Mouse (Mus musculus) thymus, postnatal 10 days (tissue): ENCODE measurements at regions not wholly inside any gene's neighbourhood (a gene's known extent, or its start where the extent isn't known, plus 50 kb on each side); places are given as distances from the start of the nearest gene placed in this dataset.

Experiments
- DNase-seq, 2 experiments: peaks; one replicate each; pipeline ENCODE4 v3.0.0; 2021; ENCODE audit warnings: low spot score in 2 of 2

DNA sequence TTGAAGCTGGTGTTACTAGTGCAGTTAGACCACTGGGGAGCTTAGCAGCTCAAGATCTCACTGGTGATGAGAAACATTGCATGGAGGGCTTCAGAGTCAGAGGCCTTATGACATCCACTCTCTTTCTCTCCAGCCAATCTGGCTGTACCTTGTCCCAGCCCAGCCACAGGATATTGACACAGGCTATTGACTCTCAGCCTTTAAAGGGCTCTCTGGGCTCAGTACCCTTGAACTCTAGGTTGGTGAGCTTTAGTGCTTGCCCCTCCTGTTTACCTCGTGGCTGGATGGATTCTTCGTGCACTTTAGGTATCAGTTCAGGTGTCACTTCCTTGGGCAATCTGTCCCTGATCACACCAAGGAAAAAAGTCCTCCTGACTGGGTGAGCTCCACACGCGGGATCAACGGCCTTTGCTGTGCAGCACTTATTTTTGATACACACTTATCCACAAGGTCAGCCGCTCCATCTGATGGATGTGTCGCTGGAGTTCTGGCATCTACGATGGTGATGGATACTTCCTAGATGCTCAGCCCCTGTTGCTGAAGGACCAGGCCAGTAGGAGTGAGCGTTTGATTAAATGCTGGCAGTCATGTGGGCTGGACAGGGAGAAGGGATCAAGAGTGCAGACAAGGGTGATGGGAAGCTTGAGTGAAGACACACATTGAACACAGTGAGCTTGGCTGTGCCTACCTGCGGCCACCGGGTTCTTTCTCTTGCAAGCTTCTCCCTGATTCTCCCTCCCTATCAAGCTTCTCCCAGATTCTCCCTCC, 177.7 kb downstream of the Snx10 start:
- no peak for DNase-seq

DNA sequence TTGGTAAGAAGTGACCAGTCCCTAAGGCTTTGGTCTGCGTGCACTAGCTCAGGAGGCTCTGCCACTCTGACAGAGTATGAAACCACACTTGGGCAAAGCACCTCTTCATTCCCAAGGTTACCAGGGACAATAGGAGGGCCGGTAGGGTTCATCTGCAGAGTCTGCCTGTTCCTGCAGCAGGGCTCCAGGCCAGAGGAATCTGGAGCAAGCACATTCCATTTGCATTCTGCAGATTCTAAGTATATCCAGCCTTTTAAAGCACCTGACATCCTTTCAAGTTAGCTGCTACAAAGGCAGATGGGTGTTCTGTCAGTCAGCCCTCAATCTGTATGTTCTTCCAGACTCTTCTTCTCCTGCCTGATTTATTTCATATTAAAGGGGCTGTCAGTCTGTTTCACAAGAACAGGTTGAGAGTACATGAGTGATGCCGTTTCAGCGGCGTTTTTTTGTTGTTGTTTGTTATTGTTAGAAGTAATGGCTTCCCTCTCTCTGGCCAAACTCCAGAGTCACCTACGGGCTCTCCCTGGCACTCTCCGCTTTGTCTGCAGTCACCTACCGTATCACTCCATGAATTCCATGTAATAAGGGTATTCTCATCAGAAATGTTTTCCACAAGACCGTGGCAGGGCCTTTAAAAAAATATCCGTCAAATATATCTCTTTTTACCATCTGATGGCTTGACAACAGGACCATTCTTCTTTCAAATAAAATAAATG, 178.9 kb downstream of the Snx10 start:
- no peak for DNase-seq

DNA sequence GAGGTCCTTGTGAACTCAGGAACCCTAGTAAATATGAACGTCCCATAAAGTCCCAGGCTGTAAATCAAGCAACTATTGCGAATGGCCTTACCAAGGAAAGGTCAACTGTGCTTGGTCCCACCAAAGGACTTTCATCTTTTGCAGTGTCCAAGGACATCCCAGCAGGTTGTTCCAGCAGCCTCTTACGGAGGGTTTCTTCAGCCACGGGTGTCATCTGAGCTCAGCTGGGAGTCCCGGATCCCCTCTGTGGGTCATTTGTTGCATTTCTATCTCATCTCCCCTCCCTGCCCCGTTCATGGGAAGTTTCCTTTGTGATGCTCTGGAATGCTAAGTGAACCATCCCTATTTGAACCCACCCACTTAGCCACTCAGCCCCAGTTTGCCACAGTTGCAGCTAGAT, 184.3 kb downstream of the Snx10 start:
- DNase-seq, result no peak

DNA sequence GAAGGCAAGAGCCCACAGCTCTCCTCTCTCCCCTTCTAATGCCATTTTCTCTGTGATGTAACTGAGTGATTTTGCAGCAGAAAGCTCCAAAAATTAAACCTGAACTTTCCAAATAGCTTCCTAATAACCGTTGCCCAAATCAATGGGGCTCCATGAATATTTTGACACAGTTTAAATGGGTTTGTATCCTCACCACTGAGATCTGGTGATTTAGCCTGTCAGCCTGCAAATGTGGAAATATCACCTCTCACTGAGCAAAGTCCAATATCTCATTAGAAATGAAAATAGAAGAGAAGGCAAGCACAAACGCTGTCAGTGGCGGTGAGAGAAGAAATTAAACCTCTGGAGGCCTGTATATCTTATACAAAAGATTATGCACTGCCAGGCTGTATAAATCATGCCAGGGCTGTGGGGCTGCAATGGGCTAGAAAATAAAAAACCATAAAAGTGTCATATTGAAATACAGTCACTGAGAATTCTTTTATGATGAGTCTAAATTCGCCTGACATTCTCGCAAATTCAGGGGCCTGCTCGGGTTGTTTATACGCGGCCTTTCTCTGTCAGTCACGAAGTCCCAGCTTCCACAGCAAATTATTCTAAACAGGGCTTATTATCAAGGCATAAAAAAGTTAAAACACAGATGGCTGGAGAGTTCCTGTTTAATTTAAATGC, 185.1 kb downstream of the Snx10 start:
- DNase-seq, result no peak

DNA sequence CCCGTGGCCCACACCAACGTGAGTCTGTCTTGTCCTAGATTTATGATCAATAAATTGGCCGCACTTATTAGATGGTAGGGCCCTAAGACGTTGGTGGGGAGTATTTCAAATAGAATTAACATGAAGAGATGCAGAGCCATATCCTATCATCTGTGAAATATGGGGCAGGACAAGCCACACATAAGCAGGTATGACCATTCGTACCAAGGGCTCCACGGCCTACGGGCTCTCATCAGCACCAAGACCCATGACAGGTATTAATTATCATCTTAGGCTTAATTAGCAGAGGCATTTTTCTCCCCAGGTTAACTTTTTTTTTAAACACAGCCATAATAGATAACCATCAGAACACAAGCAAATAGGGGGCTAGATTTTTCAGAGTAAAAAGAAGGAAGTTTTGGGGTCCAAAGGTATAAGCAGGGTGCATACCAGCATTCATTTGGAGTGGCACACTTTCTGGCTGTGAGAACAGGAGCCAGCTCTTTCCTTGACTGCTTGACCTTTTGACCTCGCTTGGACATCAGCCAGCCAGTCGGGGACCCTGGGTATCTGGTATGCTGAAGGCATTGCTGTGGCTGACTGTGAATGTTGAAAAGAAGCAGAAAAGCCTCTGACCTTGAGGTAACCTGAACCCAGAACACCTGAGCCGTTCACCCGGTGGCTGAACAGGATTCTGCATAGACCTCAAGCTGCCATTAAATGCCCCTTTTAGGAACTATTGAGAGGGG, 185.8 kb downstream of the Snx10 start:
- DNase-seq, result no peak

DNA sequence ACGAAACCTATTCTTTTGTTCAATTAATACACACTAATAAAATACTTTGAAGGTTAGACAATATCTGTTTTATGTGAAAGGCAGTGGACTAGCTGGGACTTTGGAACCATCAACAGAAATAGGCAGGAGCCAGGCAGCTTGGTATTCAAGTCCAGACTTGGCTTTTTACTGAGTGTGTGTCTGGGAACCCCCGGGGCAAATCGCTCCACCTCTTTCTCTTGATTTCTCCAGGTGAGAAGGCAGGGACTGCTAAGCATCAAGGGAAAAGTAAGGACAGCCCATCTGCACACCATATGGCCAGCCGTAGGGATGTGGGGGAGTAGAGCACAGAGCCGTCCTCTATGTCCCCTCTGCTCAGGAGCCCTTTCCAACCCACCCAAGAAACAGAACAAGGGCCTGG, 186.5 kb downstream of the Snx10 start:
- no peak for DNase-seq

DNA sequence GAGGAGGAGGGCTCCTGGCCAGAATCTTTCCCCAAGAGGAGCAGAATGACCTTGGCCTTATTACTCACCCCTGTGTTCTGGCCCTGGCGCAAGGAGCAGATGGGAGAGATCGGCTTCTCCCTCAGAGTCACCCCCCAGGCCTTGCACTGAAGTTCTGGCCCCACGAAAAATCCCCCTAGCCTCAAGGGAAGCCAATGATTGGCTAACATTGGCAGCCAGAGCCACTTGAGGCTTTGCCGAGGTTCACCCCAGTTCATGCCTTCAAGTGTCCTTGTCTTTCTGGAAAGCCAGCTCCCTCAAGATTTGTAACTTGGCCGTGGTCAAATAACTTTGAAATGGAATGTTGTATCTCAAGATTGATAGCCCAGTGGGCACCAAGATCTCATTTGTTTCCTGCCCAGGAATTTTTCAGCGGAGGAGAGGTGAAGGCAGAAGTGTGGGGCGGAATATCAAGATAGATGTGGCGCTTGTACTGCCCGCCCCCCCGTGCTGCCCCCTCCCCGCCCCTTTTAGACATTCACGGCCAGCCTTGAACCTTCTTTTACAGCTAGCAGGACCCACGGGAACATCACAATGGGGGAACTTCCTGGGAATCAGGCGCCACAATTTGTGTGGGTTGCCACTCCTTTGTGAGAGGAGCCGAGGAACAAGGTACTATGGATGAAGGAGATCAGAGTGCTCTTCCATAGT, 187.4 kb downstream of the Snx10 start:
- DNase-seq, result no peak

DNA sequence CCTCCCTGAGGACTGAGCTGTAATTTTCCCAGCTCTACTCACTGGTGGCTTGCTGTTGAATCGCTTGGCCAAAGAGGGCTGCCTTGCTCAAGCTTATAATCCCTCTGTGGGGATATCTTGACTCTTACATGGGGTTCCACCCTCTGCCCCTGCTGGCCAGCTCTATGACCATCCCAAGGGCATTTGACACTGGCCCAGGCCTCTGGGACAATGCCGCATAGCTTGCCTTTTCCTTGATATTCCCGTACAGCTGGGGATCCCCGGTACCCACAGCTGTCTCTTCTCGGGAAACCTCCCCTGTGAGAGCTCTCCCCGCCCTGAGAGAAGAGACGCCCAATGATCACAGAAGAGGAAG, 187.9 kb downstream of the Snx10 start:
- DNase-seq, result no peak

DNA sequence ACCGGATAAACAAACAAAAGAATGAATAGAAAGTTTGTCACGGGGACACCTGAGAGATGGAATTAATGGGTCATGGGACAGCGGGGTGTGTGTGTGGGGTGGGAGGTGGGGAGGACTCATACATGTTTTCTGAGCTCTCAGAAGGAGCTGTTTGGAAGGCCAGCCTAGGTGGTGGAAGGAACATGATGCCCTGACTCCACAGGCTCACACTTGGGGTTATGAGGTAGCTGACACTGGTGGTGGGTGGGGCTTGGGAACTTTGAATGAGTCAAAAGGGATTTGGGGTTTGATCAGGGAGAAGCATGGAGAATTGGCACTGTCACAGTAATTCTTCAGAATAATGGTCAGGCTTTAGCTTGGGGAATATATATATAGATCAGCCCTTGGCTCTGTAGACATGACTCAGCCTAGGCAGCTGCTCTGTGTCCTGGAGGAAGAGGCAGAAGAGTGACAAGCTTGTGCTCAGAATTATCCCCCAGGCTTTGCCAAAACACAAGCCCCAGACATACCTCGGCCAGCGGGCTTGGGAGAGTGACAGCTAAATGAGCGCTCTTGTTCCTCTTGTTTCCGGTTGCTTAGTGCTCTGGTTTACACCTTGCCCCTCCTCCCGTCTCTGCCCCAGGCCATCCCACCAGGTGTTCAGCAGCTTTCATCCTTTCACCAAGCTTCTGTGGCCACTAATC, 191.6 kb downstream of the Snx10 start:
- DNase-seq, result no peak

DNA sequence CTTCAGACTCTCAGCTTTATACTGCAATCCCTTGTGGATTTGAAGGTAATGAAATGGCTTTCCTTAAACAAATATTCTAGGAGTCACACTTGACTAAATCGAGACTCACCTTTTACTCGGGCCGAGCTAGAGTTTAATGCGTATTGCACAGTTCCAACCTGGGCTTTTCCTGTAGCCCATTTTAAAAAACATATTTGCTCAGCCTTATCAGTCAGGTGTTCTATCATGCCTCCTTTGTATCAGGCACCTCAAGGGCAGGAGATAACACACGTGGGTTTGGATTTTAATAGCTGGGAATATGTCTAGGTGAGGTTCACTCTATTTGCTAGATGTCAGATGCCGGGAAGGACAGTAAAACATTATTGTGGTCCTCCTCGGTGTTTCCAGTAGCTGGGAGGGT, 193.7 kb downstream of the Snx10 start:
- no peak for DNase-seq

DNA sequence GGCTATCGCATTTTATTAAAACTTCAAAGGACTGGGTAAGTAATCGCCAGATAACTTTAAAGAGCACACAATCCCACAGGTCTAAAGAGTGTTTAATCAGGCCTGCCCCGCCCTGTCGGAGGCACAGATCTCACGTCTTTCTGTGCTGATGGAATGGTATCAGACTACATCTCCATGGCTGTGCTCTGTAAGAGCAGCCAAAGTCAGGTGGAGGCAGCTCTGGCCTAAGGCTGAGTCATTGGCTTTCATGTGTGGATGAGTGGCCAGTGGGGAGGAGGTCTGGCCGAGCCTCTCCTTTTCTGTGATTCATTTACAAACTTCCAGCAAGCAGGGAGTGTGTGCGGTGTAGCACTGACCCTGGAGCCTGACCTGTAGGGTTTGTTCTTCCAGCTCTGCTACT, 197.0 kb downstream of the Snx10 start:
- DNase-seq, result no peak

DNA sequence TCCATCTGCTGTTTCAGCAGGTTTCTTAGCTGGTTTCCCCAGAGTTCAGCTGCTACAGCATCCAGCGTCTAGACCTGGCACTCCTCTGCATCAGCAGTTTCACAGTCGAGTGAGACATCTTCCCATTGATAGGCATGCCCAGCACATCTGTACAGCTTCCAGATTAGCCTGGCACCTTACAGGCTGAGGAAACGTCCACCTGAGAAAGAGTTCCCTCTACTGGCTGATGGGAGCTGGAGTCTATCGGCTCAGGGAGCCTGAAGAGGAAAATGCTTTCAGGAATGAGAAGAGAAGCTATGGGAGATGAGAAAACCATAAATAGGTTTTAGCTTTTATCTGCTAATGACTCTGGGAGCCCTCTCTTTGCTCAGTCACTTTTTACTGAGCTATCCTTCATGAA, 199.4 kb downstream of the Snx10 start:
- DNase-seq, result no peak

DNA sequence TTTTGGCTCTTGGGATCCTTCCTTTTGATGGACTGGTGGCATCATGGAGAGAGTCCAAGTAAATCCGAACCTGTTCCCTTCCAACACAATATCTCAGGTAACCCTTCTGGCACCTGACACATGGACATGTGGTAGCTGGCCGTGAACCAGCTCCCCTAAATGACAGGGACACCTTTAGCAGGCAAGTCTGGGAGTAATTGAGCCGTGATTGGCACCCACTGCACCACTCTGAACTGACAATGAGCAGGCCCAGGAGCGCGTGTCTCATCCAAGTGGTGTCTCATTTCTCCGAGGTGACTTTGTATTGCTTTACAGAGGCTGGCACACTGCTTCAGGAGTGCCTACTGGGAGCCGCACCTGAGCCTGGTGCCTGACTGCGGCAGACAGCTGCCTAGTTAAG, 203.5 kb downstream of the Snx10 start:
- DNase-seq, result no peak

DNA sequence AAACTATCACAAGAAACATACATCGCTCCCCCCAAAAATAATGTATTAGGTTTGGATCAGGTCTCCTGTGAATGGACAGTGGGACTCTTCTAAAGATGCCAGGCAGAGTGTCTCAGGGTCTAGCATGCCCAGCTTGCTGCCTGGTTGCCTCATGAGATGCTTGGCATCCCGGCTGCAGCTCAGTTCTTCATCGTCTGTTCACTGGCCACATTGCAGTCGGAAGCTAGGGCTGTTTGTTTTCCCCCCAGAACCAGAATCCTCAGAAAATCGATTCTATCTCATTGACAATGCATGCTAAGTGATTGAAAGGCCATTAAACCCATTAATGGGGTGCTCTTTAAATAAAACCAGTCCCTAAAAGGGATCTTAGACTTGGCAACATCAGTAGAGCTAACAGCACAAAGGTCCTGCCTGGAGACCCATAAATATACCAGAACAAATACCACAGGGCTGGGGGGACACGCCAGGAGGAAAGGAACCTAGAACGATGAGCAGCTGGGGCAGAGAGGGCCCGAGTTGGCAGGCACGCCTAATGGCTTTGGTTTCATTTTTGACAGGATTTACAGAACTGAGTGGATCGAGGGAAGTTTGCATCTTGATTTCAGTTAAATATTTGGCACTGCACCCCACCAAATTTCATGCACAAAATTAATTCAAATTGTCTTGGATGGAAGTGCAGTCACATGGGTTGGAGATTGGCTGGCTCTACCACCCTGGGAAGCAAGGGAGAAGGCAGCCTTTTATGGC, 205.3 kb downstream of the Snx10 start:
- no peak for DNase-seq

DNA sequence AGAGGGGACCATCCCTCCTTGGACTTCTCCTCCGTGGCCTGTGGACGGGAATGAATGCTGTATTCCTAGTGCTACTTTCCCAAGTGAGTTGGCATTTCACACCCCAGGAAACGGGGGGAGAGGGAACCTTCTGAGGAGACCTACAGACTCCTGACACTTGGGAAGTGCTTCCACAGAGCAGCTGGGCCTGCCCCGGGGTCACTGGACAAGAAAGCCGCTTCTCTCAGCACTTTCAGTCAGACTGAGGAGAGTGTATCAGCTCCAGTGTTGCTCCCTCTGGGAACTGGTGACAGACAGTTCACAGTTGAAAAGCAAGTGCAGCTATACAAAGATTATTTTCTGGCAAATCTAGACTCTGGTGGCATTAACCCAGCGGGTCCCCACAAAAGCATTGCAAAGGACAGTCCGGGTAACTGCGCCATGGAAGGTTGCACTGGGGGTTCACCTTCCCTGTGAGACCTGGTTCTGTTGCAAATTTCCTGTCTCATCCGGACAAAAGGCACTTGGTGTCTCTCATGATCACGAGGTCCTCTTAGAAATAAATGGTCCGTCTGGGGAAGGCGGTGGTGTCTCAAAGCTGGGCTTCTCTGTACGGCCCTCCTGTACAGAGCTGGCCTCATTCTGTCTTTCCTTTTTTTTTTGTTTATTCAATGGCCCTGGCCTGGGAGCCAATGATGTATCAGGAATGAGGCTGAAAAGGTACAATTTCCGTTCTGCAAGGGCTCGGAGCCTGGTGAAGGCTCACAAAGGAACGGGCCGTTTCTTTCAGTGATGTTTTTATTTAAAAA, 207.1 kb downstream of the Snx10 start:
- DNase-seq, result no peak

DNA sequence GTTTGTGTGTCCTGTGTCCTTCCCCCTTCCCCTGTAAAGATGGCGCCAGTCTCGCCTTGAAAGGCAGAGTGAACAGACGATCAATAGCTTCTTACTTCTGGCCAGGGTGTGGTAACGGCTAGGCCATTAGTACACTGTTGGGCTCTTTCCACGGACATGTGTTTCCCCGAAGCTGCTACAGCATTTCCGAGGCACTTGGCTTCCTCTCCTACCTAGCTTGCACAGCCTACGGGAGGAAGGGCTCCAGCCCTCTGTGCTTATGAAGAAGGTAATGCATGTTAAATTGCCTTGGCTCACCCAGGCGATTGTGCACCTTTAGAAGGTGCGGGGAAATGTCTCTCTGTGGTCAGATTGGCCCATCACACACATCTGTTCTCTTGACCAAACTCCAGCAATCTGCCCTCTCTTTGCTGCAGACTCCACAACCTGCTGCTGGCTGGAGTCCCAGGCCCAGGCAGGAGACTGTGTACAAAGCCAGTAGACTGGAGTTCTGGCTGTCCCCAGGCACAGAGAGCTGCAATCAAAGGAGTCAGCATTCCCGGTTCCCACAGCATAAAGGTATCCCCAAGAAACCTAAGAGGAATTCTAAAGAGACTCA, 208.7 kb downstream of the Snx10 start:
- no peak for DNase-seq

DNA sequence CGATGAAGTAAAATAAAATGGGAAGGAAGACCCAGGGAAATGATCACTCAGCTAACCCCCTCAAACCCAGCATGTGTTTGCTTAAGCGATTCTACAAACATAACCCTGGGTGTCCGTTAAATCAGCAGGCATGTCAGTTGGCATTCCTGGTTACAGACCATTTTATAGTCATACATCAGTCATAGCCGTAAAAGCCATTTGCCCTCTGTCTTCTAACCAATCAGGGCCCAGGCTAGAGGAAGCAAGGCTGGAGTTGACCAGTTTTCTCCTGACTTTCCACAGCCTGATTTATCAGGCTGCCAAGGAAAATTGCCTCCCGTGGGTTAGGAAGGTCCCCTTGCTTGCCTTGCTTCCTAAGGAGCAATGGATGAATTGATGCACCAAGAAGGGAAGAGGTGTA, 212.3 kb downstream of the Snx10 start:
- no peak for DNase-seq

DNA sequence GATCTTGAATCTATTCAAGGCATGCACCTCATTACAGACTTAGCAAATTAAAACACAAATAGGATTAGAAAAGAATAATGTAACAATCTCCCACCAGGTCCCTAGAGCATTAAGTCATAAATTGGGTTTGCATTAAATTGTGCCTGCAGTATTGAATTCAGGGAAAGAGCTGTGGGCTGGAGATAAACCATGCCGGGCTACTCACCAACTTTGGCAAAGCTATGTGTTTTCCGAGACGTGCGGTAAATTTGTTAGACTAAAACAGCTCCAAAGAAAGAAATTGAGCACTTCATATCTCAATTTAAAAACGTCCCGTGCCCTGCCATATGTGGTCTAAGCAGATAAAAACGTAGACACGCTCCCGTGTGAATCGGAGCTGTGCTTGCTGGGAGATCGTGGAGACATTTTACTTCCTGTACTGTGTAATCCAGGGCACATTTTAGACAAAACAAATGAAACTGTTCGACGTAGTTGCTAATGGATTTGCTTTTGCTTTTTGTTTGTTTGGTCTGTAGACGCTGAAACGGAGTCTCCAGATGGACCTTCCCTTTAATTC, 219.5 kb downstream of the Snx10 start:
- no peak for DNase-seq

DNA sequence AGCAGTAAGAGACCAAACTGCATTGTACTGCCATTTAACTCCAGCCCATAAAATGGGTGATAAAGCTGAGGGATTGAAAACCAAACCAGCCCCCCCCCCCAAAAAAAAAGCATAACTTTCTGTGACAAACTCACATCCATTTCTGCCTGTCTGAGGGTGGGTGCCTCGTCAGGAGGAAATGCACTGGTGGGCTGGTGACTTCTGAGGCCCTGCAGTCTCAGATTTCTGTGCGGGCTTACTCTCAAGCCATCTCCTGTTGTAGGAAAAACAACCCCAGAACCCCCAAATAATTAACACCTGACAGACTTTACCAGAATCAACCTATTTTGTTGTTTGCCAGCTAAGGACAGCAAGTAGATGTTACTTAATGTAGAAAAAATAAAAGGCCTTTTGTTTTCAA, 220.9 kb downstream of the Snx10 start:
- no peak for DNase-seq
